Mouse (Mus musculus): ENCODE results near the gene Ccdc153.

The Ccdc153 gene

DNA sequence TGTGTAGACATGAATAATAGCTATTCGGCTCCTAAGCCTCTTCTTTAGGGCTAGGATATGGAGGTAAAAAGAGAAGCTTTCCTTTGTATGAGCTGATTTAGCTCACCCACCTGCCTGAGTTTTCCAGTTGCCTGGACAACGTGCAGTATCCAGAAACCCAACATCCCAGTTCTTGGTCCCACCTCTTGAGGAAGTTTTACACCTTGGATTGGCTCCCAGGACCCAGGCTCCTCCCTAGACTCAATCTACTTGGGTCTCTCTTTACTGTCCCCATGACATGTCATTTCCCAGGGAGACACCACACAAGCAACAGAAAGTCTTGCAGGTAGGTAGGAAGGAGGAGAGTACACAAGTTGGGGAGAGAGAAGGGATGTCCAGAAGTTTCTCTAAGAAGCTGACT is at the start of gene Ccdc153:
Gene Ccdc153 (plus strand): TSS at position 278 of the 400 bp plus-strand sequence.
- DNase-seq (ENCODE audit: low spot score in 2 of 2), result no peak

GRCm38 (mm10) chr9:44191166-44191565 is 49.3 kb upstream of the Ccdc153 start:
- no peak for DNase-seq (ENCODE audit: low spot score in 2 of 2)

GRCm38 (mm10) chr9:44192312-44192711 is 48.2 kb upstream of the Ccdc153 start:
- no peak for DNase-seq (ENCODE audit: low spot score in 2 of 2)

GRCm38 (mm10) chr9:44192794-44193193 is 47.7 kb upstream of the Ccdc153 start:
- DNase-seq (ENCODE audit: low spot score in 2 of 2), result no peak

GRCm38 (mm10) chr9:44194000-44194399 is 46.5 kb upstream of the Ccdc153 start:
- DNase-seq (ENCODE audit: low spot score in 2 of 2), result no peak

GRCm38 (mm10) chr9:44196354-44196753 is 44.1 kb upstream of the Ccdc153 start:
- peak in 1 of 2 experiments; percentile 32 for DNase-seq (ENCODE audit: low spot score in 2 of 2)

DNA sequence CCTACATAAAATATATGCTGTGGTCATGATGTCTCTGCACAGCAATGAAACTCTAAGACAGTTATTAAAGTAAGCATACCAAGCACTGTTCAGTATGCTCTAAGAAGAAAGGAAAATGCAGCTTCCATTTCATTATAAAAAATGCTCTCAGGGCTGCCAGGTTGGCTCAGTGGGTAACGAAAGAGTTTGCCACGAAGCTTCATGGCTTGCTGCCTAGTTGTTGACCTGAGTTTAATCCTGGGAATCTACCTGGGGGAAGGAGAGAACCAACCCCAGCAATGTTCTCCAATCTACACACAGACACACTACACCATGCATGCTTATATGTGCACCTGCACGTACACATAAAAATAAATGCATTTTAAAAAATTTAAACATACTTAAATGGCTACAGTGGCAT is 41.3 kb upstream of the Ccdc153 start:
- DNase-seq (ENCODE audit: low spot score in 2 of 2), result no peak

- DNase-seq (ENCODE audit: low spot score in 2 of 2), result no peak
These were observed 40.9 kb upstream of the Ccdc153 start for GRCm38 (mm10) chr9:44199580-44199979.

DNA sequence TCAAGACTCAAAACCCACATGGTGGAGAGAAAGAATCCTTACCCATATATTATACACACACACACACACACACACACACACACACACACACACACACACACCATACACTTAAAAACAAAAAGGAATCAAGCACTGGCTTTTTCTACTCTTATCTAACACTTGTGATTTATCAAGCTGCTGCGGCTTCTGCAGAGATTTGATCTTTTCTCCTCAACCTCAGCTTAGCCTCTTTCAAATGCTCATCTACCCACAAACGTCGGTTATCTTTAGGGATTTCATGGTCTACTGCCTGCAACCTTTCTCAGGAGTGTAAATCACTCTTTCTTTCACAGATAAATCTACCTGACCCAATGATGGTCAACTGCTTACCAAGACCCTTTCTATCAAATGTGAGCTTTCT is 40.0 kb upstream of the Ccdc153 start:
- no peak for DNase-seq (ENCODE audit: low spot score in 2 of 2)

- DNase-seq (ENCODE audit: low spot score in 2 of 2), result no peak
These were observed 32.6 kb upstream of the Ccdc153 start for GRCm38 (mm10) chr9:44207840-44208239.

GRCm38 (mm10) chr9:44209416-44209815 is 31.1 kb upstream of the Ccdc153 start:
- DNase-seq (ENCODE audit: low spot score in 2 of 2), result no peak

- DNase-seq (ENCODE audit: low spot score in 2 of 2), result no peak
These were observed 28.1 kb upstream of the Ccdc153 start for GRCm38 (mm10) chr9:44212406-44212805.

DNA sequence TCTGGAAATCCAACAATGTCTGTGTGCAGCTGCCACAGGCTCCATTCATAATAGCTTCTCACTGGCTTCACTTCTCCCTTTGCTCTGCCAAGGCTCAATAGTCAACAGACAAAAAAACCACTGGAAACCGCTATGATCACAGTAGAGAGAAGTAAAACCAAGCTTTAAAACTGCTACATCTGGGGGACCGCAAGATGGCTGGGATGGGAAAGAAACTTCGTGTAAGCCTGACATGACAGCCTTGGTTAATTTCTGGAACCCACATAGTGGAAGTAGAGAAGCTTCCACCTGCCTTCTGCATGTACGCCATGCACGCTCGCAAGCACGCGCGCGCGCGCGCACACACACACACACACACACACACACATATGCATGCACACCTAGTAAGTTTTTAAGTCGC is 26.9 kb upstream of the Ccdc153 start:
- peak in 1 of 2 experiments; percentile 25 for DNase-seq (ENCODE audit: low spot score in 2 of 2)

DNA sequence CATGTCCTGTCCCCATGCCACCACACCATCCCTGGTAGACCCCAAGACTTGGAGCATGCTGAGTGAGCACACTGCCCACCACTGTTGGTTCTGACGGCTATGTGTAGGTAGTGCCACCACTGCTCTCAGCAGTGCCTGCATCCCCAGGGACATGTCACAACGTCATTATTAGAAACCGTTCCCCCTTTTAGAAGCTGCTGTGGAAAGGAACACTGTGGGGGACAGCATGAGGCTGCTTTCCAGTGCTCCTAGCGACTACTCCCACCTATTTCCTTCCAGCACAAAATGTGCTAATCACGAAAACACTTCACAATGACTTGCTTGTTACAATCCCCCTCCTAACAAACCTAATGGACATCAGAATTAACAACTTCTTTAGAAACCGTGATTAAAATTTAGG is 14.5 kb upstream of the Ccdc153 start:
- DNase-seq (ENCODE audit: low spot score in 2 of 2), result no peak

- DNase-seq (ENCODE audit: low spot score in 2 of 2), result no peak
These were observed 8.9 kb upstream of the Ccdc153 start for GRCm38 (mm10) chr9:44231609-44232008.

DNA sequence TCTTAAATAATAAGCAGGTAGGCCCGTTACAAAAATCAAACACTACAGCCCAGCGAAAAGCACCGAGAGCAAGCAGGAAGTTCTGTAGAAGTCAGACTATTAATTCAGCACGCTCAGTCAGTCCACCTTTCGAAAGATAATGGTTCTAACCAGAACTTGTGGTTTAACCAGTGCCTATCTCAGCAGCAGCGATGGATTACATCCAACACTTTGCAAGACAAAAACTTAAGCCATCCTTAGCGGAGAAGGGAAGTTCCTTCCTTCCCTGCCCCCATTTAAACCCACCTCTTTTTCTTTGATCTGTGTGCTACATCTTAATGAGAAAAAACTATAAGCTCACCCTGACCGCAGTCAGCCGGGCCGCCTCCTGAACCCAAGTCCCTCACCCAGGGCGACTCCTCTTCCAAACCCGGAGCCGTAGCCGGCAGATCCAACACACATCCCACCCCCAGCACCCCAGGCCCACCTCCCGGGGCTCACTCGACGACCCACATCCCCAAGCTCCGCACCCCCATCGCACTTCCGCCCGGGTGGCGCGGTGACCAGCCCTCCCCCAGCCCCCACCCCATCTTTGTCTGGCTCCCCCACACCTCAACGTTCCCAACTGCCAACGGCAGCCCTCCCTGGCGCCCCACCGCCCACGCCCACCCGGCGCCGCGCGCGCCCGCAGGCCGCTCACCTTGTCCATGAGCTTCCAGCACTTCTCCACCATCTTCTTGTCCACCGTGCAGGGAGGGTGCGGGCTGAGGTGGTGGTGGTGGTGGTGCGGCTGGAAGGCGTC is 7.3 kb upstream of the Ccdc153 start:
- peak; percentile 50 to 58 for DNase-seq (ENCODE audit: low spot score in 2 of 2)

DNA sequence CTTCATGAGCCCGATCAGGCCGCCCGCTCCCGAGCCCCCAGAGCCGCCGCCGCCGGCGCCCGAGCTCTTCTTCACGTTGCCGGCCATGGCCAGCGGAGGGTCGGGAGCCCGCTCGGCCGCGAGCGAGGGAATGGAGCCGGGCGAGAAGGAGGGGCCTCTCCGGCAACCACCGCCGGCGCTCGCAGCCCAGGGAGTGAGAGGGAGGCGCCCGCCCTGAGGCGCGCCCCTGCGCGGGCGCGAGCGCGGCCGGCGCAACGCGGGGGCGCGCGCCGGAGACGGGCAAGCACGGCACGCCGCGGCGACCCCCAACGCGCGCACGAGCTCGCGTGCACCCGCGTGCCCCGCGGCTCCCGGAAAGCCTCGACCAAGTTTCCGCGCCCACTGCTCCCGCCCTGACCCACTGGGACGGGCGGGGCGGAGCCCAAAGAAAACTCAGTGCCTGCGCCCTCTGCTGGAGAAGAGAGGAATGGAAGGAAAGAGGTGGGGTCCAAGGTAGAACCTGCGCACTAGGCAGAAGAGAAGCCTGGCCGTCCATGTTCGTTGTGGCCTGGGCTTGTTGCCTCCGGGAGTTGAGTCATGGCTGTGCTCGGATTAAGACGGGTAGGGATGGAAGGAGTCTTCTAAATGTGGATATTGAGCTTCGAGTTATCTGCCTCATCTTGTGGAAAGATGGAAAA is 6.5 kb upstream of the Ccdc153 start, which contains the start of gene Cbl:
Gene Cbl (minus strand): TSS at position 248 of the 677 bp plus-strand sequence.
- DNase-seq (ENCODE audit: low spot score in 2 of 2), result peak; percentile 97 to 98

GRCm38 (mm10) chr9:44234479-44235427 is 5.7 kb upstream of the Ccdc153 start:
- peak; percentile 59 to 82 for DNase-seq (ENCODE audit: low spot score in 2 of 2)

- no peak for DNase-seq (ENCODE audit: low spot score in 2 of 2)
These were observed 3.9 kb upstream of the Ccdc153 start for GRCm38 (mm10) chr9:44236601-44237000.

- no peak for DNase-seq (ENCODE audit: low spot score in 2 of 2)
These were observed 3.3 kb upstream of the Ccdc153 start for GRCm38 (mm10) chr9:44237128-44237527.

DNA sequence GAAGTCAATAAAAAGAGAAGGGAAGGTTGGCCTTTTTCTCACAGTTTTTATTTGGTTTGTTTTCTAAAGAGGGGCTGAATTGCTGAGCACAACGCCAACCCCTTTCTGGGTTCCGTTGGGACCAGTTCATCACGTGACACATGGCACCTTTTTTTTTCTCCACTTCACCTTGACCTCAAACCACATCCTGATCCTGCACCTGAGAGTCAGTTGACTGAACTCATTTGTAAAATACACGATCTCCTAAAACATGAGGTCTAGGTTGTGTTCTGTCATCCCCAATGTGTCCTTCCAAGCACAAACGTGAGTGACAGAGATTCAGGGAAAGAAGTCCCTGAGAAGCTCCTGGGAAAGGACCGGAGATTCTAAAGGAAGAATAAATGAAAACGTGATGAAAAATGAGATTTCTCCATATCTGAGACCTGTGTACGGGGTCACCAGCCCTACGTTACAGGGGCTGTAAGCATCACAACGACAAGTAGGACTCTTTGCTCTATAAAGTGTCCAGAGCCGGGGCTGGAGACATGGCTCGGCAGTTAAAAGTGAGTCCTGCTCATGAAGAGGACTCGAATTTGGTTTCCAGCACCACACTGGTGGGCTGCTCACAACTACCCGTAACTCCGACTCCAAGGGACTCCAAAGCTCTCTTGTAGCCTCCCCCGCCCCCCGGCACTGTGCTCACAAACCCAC is 1.8 kb upstream of the Ccdc153 start:
- DNase-seq (ENCODE audit: low spot score in 2 of 2), result no peak

Measured in spleen, postnatal 10 days (tissue).